Mouse (Mus musculus) cerebellum, adult 2 months (tissue): ENCODE results near the gene Rrh.

ENCODE experiments used
- CTCF ChIP-seq: fragments of 200-500 bp; IDR thresholded peaks from 2 replicates; pipeline ENCODE4 v1.5.1; 2011; ENCODE audit warnings: low read depth, mild to moderate bottlenecking, control low read depth, low read length, moderate library complexity, borderline replicate concordance; ENCODE audit not compliant: insufficient read depth
- POLR2A ChIP-seq: fragments of 200-500 bp; IDR thresholded peaks from 2 replicates; pipeline ENCODE4 v1.6.1; 2011; ENCODE audit warnings: low read length, control low read depth, borderline replicate concordance; ENCODE audit not compliant: insufficient read depth

DNA sequence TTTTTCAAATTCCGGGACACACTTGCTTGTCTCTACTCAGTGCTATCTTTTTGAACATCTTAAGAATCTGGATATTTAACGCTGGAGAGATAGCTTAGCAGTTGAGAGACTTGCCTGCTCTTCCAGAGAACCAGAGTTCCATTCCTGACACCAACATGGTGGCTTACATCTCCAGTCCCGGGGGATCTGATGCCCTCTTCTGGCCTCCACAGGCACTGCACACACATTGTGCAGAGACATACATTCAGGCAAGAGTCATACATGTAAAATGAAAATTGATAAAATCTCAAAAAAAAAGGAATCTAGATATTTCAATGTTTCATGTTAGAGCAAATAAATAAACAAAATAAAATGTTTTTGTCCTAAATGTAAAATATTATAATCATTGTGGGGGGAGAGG is 39.6 kb downstream of the Rrh start:
- TF ChIP-seq POLR2A: no peak
- TF ChIP-seq CTCF: no peak
